Mouse (Mus musculus) MN1 (cell line): ENCODE data around the gene Plekha7.

ENCODE experiments used
- DNase-seq: peaks from one replicate; pipeline ENCODE4 v3.0.0-alpha.2; 2016; ENCODE audit warnings: low spot score

Gene Plekha7

GRCm38 (mm10) chr7:116287959-116288358 is 20.2 kb downstream of the Plekha7 start:
- DNase-seq = no peak

DNA sequence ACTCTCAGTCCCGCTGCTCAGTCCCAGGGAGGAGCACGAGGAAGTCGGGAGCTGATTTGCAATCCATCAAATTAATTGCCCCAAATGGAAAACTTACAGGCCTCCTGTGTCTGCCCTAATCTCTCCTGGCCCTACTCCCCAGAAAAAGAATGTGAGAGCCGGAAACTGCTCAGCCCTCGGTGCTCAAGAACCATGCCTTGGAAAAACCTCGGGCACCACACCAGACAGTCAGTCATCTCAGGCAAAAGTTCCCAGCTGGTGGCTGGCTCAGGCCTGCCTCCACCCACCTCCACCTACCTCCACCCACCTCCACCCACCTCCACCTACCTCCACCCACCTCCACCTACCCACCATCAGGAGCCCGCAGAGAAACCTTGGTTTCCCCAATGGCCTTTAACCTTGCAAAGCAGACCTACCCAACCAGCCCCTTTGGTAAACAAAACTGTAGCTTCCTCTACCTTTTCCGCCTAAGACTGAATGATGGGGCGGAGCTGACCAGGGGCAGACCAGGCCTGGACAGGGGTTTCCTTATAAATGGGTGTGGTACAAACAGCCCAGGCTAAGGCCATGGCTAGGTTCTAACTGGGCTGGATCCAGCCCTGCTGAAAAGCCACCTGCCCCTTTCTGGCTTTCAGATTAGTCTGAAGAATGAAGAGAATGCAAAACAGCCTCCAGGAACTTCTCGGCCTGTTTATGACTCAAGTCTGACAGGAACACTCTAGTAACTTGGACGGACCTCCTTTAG is 21.4 kb downstream of the Plekha7 start:
- DNase-seq = no peak

GRCm38 (mm10) chr7:116286173-116286572 is 22.0 kb downstream of the Plekha7 start:
- DNase-seq = no peak

DNA sequence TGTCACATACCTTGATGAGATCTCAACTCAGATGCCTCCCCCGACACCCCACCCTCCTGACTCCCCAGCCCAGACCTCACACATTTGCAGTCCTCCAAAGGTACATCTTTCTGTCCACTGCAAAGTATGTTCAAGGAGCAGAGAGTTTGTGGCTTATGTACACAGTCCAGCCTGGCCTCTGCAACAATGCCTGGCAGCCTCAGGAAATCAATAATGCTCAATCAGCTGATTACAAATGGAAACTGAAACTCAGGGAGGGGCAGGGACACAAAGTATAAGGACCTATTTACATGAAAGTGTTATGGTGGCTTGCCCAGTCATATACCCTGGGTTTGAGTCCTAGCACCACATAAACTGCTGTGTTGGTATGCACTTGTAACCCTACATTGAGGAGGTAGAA is 23.0 kb downstream of the Plekha7 start:
- DNase-seq = no peak

GRCm38 (mm10) chr7:116282755-116283154 is 25.4 kb downstream of the Plekha7 start:
- DNase-seq = no peak

- no peak for DNase-seq
Observed at GRCm38 (mm10) chr7:116280126-116280525, 28.1 kb downstream of the Plekha7 start.

DNA sequence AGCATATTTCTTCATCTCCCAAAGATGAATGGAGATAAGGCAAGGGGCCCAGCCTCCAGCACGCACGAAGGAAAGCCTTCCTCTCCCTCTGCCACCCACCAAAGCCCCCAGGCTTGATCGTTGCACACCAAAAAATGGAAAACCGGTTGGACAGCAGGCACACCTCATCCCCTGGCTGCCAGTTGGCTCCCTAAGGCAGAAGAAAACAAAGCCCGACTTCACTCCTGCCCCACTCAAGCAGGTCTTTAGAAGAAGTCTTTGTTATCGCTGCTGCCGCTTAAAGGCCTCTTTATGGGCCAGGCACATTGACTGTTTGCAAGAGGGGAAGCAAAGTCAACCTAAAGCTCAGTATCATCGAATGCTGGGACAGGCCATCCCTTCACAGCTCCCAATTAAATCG is 29.9 kb downstream of the Plekha7 start:
- no peak for DNase-seq

- no peak for DNase-seq
Observed at GRCm38 (mm10) chr7:116276315-116276714, 31.9 kb downstream of the Plekha7 start.

DNA sequence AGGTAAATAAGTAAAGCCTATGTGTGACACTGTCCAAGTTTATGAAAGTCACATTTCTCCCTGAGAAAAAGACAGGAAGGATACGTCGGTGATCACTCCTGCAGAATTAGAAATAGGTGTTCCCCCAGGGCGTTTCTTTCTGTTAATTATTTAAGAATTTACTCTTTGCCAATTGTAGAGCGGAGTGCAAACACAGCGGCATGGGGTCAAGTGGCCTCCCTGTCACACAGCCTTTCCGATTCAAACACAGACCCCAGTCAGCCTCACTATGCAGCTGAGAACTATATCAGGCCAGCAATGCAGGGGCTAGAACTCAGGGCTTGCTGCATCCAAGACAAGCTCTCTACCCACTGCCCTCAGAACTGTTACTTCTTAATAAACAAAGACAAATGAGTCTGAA is 35.1 kb downstream of the Plekha7 start:
- DNase-seq = no peak

DNA sequence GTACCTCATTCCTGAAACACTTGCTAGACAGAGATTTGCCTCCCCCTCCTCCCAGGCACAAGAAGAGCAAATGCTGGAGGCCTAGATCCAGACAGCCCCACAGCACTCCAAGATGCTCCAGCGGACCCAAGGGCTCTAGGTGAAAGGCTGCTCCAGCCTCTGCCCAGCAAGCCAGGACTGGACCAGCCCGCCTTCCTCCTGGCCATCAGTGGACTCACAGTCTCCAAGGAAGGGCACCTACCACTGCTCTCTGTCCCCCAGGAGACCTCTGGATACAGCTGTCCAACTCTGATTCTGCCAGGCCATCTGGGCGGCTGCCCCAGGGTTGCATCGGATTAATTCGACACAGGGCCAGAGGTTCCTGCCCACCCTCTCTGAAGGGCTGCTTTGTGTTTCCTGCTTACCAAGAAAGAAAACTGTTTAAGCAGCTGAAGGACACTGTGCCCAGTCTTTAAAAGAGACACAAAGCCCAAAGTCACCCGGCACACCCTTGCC is 38.6 kb downstream of the Plekha7 start:
- peak; percentile 16 for DNase-seq

DNA sequence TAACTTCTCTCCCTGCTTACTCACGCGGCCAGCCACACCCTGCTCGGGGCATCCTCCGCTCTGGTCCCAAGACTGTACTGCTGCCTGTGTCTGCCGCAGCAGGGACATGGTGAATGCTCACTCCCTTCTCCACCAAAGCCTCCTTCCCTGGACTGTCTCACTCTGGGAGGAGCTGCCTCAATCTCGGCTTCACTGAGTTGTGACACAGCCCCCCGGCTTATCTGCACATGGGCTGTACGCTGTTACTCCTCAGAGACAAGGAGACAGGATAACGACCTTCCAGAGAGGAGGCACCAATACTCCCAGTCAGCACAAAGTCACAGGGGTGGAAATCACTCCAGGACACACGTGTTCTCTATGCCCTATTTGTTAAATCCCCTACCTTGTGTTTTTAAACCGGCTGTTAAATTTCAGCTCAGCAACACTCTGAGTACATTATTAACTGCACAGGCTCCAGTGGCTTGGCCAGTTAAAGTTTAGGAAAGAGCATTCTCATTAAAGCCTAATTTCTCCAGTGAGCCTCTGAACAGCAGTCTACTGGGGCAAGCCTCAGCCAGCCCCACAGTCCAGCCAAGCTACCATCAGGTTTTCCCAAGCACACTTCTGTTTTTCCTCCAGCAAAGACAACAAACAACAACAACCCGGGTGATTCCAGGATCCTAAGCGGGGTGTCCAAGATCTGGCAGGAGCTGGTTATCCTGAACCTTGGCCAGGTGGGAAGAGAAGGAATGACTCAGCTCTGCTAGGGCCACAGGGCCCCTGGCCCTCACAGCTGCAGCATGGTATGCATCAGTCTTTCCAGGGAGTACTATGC is 39.9 kb downstream of the Plekha7 start:
- DNase-seq = no peak

DNA sequence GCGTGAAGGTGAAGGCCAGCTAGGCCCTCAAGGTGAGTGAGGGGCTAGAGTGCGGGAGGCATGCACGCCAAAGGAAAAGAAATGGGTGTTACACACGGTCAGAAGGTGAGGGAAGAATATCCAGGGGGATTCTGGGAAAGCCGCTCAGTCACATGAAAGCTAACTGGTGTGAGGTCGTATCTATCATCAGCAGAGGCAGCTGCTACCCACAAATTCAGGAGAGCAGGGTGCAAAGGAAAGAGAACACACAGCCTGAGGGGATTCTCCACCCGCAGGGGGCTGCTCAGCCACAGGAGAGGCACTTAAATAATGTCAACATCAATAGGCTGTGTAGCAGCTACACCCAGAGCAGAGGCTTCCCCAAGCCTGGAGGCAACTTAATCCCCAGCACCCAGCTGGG is 44.9 kb downstream of the Plekha7 start:
- DNase-seq = no peak

DNA sequence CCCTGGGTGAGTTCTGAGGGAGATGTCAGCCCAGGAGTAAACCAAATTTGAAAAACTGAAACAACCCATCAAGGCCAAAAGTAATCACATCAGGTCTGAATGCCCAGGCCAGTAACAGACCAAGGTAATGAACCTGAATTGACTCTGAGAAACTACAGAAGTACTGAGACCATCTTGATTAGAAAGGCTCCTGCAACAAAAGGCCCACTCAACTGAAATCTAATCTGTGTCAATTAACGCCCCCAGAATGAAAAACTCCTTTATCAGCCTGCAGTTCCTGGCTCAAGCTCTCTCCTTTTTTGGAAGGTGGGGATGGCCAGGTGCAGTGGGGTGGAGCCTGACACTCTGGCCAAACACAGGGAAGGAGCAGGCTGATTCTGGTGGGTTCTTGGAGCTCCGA is 45.7 kb downstream of the Plekha7 start:
- no peak for DNase-seq

DNA sequence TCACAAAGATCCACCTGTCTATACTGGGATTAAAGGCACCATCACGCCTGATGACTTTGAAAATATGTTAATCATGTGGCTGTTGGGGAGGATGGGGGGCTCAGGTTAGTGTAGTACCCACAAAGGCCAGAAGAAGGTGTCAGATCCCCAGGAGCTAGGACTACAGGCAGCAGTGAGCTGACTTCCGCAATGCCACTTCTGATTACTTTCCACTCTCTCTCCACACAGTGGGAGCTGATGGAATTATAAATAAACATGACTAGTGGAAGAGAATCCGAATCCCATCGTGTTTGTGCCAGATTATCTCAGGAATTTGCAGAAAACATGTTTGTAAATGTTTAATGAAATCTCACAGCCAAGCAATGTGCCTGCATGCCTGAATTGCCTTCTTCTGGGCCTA is 46.1 kb downstream of the Plekha7 start:
- no peak for DNase-seq

DNA sequence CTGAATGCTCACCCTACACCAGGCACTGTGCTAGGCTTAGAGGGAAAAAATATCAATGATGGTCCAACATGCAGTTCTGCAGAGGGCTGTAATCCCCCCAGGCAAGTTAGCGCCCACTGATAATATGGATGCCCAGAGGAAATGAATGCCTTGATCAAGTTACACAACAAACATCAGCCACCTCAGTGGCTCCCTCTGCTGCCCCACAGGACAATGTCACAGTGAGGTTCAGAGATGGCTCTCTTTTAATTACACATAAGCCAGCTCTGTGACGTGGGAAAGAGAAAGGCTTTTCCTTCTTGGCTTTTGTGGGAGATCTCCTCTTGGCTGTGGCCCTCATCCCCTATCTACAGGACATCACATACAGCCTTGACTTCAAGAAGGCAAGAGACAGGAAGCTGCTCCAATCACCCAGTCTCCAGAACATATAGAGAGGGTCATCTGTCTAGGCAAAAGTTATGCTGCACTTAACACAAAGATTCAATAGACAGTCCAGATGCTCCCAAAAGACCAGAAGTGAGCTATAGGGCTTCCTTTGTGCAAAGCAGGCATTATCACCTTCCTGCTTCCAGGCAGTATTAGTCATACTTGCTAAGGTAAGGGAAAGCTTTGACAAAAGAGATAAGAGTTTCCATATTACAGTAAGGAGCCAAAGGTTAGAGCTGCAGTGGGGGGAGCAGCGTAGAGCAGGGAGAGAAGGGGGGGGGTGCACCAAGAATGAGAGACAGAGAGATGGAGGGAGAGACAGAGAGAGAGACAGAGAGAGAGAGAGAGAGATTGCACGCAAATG is 47.2 kb downstream of the Plekha7 start:
- DNase-seq = no peak

DNA sequence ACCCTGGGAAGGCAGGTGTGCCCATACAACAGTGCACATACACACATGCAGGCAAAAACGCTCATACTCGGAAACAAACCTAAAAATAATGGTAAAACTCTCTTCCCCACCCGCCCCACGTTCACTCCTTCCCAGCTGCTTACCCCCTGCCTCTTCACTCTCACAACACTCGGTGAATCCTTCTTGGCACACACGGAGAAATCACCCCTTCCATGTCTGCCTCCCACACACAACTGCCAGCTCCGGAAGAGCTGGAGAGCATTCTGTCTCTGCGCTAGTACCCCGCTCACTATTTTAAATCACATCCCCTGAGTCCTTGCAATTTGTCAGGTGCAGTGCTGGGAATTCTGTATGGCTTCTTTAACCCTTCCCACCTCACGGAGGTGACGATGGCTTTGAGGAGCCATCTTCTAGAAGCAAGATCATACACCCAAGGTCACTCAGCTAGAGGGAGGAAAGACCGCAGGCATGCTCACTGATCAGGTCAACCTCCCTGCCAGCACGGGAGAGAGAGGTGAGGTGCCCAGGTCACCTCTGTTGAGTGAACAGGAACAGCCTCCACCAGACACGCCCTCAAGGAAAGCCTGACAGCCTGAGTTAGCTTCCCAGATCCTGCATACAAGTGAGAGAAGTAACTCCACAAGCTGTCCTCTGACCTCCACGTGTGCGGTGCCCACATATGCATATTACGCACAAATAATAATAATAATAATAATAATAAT is 49.6 kb downstream of the Plekha7 start:
- no peak for DNase-seq

DNA sequence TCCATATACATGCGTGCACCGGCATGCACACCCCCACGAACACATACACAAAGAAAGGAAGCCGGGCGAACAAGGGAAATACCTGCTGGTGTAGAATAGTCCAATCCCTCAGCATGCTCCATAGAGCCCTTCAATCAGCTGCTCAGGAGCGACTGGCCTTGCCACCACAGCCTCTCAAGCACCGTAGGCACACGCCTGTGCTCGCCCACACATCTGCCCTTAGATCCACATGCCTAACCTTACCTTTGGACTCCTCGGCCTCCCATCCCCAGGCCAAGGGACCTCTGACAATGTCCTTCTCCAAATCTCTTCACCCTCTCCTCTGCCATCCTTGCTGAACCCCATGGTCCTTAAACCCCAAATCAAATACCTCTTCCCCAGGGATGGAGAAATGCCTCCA is 50.2 kb downstream of the Plekha7 start:
- no peak for DNase-seq

DNA sequence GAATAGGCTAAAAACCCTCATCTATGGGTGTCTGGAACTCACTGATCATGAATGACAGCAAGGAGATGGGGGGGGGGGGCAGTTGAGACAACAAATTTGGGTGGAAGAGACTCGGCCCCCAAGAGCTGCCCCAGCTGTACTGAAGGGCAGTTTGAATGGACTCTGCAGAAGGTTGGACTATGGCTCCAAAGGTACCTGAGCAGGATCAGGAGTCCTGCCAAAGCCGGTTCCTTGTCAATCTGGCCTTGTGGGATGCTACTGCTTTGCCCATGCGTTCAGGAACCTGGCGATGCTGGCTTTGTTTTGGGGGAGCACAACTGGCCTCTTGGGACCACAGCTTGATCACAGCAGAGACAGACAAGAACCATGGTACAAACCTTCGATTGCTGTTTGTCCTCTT is 52.5 kb downstream of the Plekha7 start:
- no peak for DNase-seq

- DNase-seq = no peak
Observed at GRCm38 (mm10) chr7:116254660-116255059, 53.5 kb downstream of the Plekha7 start.

GRCm38 (mm10) chr7:116252470-116252869 is 55.7 kb downstream of the Plekha7 start:
- no peak for DNase-seq

DNA sequence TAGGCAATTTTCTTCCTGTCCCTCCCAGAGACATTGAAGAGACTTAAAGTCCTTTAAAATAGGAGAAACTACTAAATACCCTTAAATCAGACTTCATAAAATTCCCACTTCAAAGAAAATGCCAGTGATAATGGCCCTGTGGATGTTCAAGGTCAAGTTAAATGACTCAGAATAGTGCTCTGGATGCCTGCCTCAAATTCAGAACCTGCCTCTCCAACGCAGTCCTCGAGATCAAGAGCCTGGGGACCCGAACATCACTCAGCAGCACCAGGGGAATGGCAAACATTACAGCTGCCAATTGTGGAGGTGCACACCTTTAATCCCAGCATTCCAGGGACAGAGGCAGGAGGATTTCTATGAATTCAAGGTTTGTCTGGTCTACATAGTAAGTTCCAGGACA is 56.7 kb downstream of the Plekha7 start:
- no peak for DNase-seq

GRCm38 (mm10) chr7:116248536-116248935 is 59.6 kb downstream of the Plekha7 start:
- no peak for DNase-seq
